Mouse (Mus musculus) heart, adult 8-10 months (tissue): ENCODE measurements around the gene Ggt6. TPM values are rescaled to one million over a fixed set of nuclear protein-coding genes. Genes with fewer than 3 reads are reported as not detected.
A peak's percentile ranks its signal among the peaks of the same experiment; 100 is the strongest.

Experiments
- DNase-seq: peaks from one replicate; pipeline ENCODE4 v3.0.0; 2022; ENCODE audit warnings: low spot score
- total RNA-seq, 4 experiments: library from RNA; stranded (reverse); gene quantifications; 2 replicates each; pipeline ENCODE4 v1.2.4; 2022

Gene Ggt6
- under 1 TPM in 2 of 4 experiments, not detected in 2; 0.32 to 0.44 TPM for total RNA-seq

- DNase-seq = no peak
Observed at GRCm38 (mm10) chr11:72434963-72435693, at the start of gene Ggt6. TSS of gene Ggt6 (plus strand) at chr11:72435526.

- DNase-seq = no peak
Observed at GRCm38 (mm10) chr11:72388113-72388529, 47.2 kb upstream of the Ggt6 start.

GRCm38 (mm10) chr11:72389407-72390142, 45.8 kb upstream of the Ggt6 start:
- no peak for DNase-seq

GRCm38 (mm10) chr11:72391181-72391580, 44.1 kb upstream of the Ggt6 start:
- DNase-seq = no peak

- no peak for DNase-seq
Observed at GRCm38 (mm10) chr11:72393243-72393642, 42.1 kb upstream of the Ggt6 start.

GRCm38 (mm10) chr11:72393669-72394068, 41.7 kb upstream of the Ggt6 start:
- no peak for DNase-seq

GRCm38 (mm10) chr11:72394694-72395093, 40.6 kb upstream of the Ggt6 start:
- DNase-seq = no peak

GRCm38 (mm10) chr11:72395652-72396051, 39.7 kb upstream of the Ggt6 start:
- no peak for DNase-seq

GRCm38 (mm10) chr11:72396621-72397020, 38.7 kb upstream of the Ggt6 start:
- DNase-seq = peak; percentile 67

GRCm38 (mm10) chr11:72397072-72397471, 38.3 kb upstream of the Ggt6 start:
- peak; percentile 90 for DNase-seq

- no peak for DNase-seq
Observed at GRCm38 (mm10) chr11:72397811-72398525, 37.4 kb upstream of the Ggt6 start.

- no peak for DNase-seq
Observed at GRCm38 (mm10) chr11:72401068-72401467, 34.3 kb upstream of the Ggt6 start.

- DNase-seq = no peak
Observed at GRCm38 (mm10) chr11:72402017-72402416, 33.3 kb upstream of the Ggt6 start.

- no peak for DNase-seq
Observed at GRCm38 (mm10) chr11:72402969-72403368, 32.4 kb upstream of the Ggt6 start.

GRCm38 (mm10) chr11:72405532-72405931, 29.8 kb upstream of the Ggt6 start:
- DNase-seq = no peak

GRCm38 (mm10) chr11:72406079-72406675, 29.1 kb upstream of the Ggt6 start:
- no peak for DNase-seq

GRCm38 (mm10) chr11:72407081-72407480, 28.2 kb upstream of the Ggt6 start:
- no peak for DNase-seq

GRCm38 (mm10) chr11:72407574-72407973, 27.8 kb upstream of the Ggt6 start:
- DNase-seq = peak; percentile 58

GRCm38 (mm10) chr11:72408451-72409170, 26.7 kb upstream of the Ggt6 start:
- no peak for DNase-seq

- no peak for DNase-seq
Observed at GRCm38 (mm10) chr11:72409649-72410385, 25.5 kb upstream of the Ggt6 start.
